In the genomic region with DNA sequence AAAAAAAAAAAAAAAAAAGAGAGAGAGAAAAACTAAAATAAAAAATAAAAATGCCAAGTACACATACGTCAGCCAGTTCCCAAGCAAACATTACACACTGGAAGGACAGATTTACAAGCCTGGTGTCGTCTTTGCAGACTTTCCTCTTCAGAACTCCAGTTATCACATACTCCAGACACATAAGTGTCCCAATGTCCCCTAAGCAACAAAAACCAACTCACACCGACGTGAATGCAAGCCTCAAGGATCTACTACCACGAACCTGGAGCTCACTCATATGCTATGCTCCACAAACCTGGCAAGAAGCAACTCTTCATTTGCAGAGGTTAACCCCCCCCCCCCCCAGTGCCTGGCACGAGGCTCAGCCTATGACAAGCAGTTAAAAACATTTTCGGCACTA, we compare ENCODE assay signal across 18 mouse cellular contexts.
DNase-seq lines count a peak whose midpoint lies in the region; ATAC-seq and TF ChIP-seq lines count a peak whose summit lies in the region.
"Had no signal": no experiment of that assay in that cellular context is flagged by ENCODE, and none has a peak within 500 bp of the region (broad histone marks: within the 10 kb centered on the region; RNA-seq: fewer than 3 reads in every experiment).

No protein-coding gene starts in this region.

- no peak overlapping the region for H3K4me3 ChIP-seq in heart, adult 2 months
- H3K4me3 ChIP-seq in CH12.LX (replicated peaks in 1 of 3; ENCODE audit: low read depth in 2 of 3, low read length in 2 of 3, poor library complexity in 1 of 3) = no peak overlapping the region
- no peak overlapping the region for H3K4me3 ChIP-seq in myocyte
- H3K4me3 ChIP-seq: embryonic facial prominence, embryonic 12.5 days; embryonic facial prominence, embryonic 15.5 days; erythroblast, embryonic 14.5 days; forebrain, embryonic 12.5 days; forebrain, embryonic 15.5 days had no signal

- H3K9me3 ChIP-seq in CH12.LX (replicated peaks; ENCODE audit: low read length) = peaks cover 8% of the 10 kb centered on the region
- H3K9me3 ChIP-seq: embryonic facial prominence, embryonic 12.5 days; embryonic facial prominence, embryonic 15.5 days; forebrain, embryonic 15.5 days; G1E had no signal

- WGBS in heart, adult 2 months = 64% methylated on average over 7 of the region's 7 CpGs

- peaks cover 24% of the 10 kb centered on the region for H3K4me1 ChIP-seq in heart, adult 2 months (ENCODE audit: control insufficient read depth, insufficient read depth, low read length)
- H3K4me1 ChIP-seq in CH12.LX (ENCODE audit: control insufficient read depth in 1 of 2, insufficient read depth in 2 of 2) = peaks cover 35 to 62% of the 10 kb centered on the region in 2 experiments
- H3K4me1 ChIP-seq: embryonic facial prominence, embryonic 12.5 days had no signal

- no peak for TF ChIP-seq RAD21 in CH12.LX (IDR thresholded peaks at IDR 0.05; ENCODE audit: low read depth, low read length)

- TF ChIP-seq CTCF in heart, adult 2 months (IDR thresholded peaks at IDR 0.05) = no peak
- TF ChIP-seq CTCF in CH12.LX (conservative IDR thresholded peaks at IDR 0.05 in 1 of 2, IDR thresholded peaks at IDR 0.05 in 1 of 2; ENCODE audit: low read depth in 2 of 2, low read length in 2 of 2) = no peak

- ATAC-seq in inflammation-experienced regulatory T-cells, adult 6 months = no peak
- ATAC-seq: forebrain, embryonic 15.5 days; intestine, postnatal 0 days had no signal

- H3K36me3 ChIP-seq in heart, adult 2 months (ENCODE audit: control insufficient read depth, insufficient read depth, low read length) = peaks cover 21% of the 10 kb centered on the region
- H3K36me3 ChIP-seq in CH12.LX (replicated peaks in 1 of 2; ENCODE audit: control insufficient read depth in 1 of 2, insufficient read depth in 1 of 2, low read length in 1 of 2) (peaks cover 24 to 63% of the 10 kb centered on the region in 2 experiments), myocyte (ENCODE audit: control insufficient read depth, insufficient read depth) (no peaks in the 10 kb centered on the region)
- H3K36me3 ChIP-seq: embryonic facial prominence, embryonic 12.5 days; embryonic facial prominence, embryonic 15.5 days; forebrain, embryonic 12.5 days; forebrain, embryonic 15.5 days had no signal

- TF ChIP-seq EP300 in heart, adult 2 months (IDR thresholded peaks at IDR 0.05; ENCODE audit: insufficient read depth, low read depth, low read length) = no peak
- TF ChIP-seq EP300 in CH12.LX (IDR thresholded peaks at IDR 0.05; ENCODE audit: low read length) = no peak

- TF ChIP-seq POLR2A in heart, adult 2 months (IDR thresholded peaks at IDR 0.05; ENCODE audit: insufficient read depth, low read depth, low read length) = no peak
- TF ChIP-seq POLR2A in CH12.LX (IDR thresholded peaks at IDR 0.05; ENCODE audit: low read depth, low read length) (no peak), myocyte (IDR thresholded peaks at IDR 0.05; ENCODE audit: insufficient read length, low read depth) (no peak)

- H3K27ac ChIP-seq in heart, adult 2 months = no peak overlapping the region; the same call in 1 of the 2 replicates
- H3K27ac ChIP-seq in CH12.LX (ENCODE audit: insufficient read depth, low read depth) = peak overlapping the region; percentile 5
- H3K27ac ChIP-seq: embryonic facial prominence, embryonic 12.5 days; embryonic facial prominence, embryonic 15.5 days; forebrain, embryonic 12.5 days; hindbrain, embryonic 14.5 days; hindbrain, postnatal 0 days had no signal

- dilution Hi-C loops in CH12.LX (cut with MboI; ENCODE audit: extremely low pct_ligation_motif_present, extremely low pct_unique_long_range_greater_than_20kb, low sequenced_read_pairs) = no loop called here

- H3K4me2 ChIP-seq in CH12.LX (ENCODE audit: insufficient read depth, low read depth, poor library complexity, severe bottlenecking) (peak overlapping the region; percentile 45; the same call in 1 of the 2 replicates), myocyte (ENCODE audit: low read depth) (peak overlapping the region; percentile 71)
- H3K4me2 ChIP-seq: embryonic facial prominence, embryonic 12.5 days; embryonic facial prominence, embryonic 15.5 days; forebrain, embryonic 12.5 days; forebrain, embryonic 15.5 days; heart, embryonic 11.5 days; hindbrain, embryonic 14.5 days had no signal

- H3ac ChIP-seq in myocyte (ENCODE audit: control insufficient read depth, insufficient read length) = no peak overlapping the region

- H3K79me2 ChIP-seq in heart, adult 2 months (replicated peaks; ENCODE audit: control insufficient read depth, insufficient read depth, low read length) = peaks cover 4% of the 10 kb centered on the region; the same call in 1 of the 2 replicates
- H3K79me2 ChIP-seq in CH12.LX (replicated peaks; ENCODE audit: control insufficient read depth, extremely low read depth, insufficient read depth, poor library complexity, severe bottlenecking) (peaks cover 27% of the 10 kb centered on the region), myocyte (ENCODE audit: control insufficient read depth, insufficient read depth) (peaks cover 4% of the 10 kb centered on the region)

- intact Hi-C loops in heart, adult 2 months (cut with DNase I) = no loop called here
- intact Hi-C loops in heart, postnatal 10 days (cut with DNase I) = loop anchor here (5.0 kb wide), 2 partner anchors 61 to 134 kb away; no protein-coding TSS in a partner anchor

- in situ Hi-C loops in CH12.LX (cut with MboI; ENCODE audit: low pct_ligation_motif_present, low pct_unique_long_range_greater_than_20kb, low sequenced_read_pairs) = no loop called here

- H3K27me3 ChIP-seq in heart, adult 2 months (ENCODE audit: control insufficient read depth, insufficient read depth, low read length) = no peaks in the 10 kb centered on the region
- H3K27me3 ChIP-seq in CH12.LX (replicated peaks) (no peaks in the 10 kb centered on the region), myocyte (ENCODE audit: control insufficient read depth, insufficient read depth, insufficient read length) (no peaks in the 10 kb centered on the region)
- H3K27me3 ChIP-seq: embryonic facial prominence, embryonic 12.5 days; embryonic facial prominence, embryonic 15.5 days; forebrain, embryonic 12.5 days; forebrain, embryonic 15.5 days; Patski had no signal

- no peak for DNase-seq in heart, adult 2 months
- DNase-seq in heart, postnatal 10 days = no peak
- DNase-seq in 3134 (ENCODE audit: extremely low read depth, insufficient read length, low spot score) = peak; percentile 33
- DNase-seq in CH12.LX (ENCODE audit: extremely low read depth) = no peak
- no peak for DNase-seq in neural tube, embryonic 10.5 days (ENCODE audit: extremely low spot score, low spot score)

- H3K9ac ChIP-seq in heart, adult 2 months (ENCODE audit: low read depth, low read length) = peak overlapping the region; percentile 30; the same call in 1 of the 2 replicates
- H3K9ac ChIP-seq in CH12.LX (ENCODE audit: insufficient read depth, low read depth) = peak overlapping the region; percentile 34
- H3K9ac ChIP-seq: embryonic facial prominence, embryonic 12.5 days; embryonic facial prominence, embryonic 15.5 days; forebrain, embryonic 12.5 days; forebrain, embryonic 15.5 days; hindbrain, embryonic 14.5 days had no signal

TF ChIP-seq in CH12.LX, 34 proteins besides CTCF, POLR2A, EP300 and RAD21:
- TF ChIP-seq ZNF384 (IDR thresholded peaks at IDR 0.05; ENCODE audit: low read depth, low read length) (peak; percentile 74), NELFE (IDR thresholded peaks at IDR 0.05; ENCODE audit: low read depth, low read length) (no peak)

TF ChIP-seq in myocyte, 11 proteins besides CTCF, POLR2A, EP300 and RAD21:
- no peak for TF ChIP-seq TCF3 (IDR thresholded peaks at IDR 0.05; ENCODE audit: insufficient read length, low read depth)
- no peak for TF ChIP-seq REST (IDR thresholded peaks at IDR 0.05; ENCODE audit: insufficient read depth, insufficient read length)
- no peak for TF ChIP-seq POLR2AphosphoS2 (IDR thresholded peaks at IDR 0.05; ENCODE audit: insufficient read length, low read depth)
- TF ChIP-seq MAX (IDR thresholded peaks at IDR 0.05; ENCODE audit: low read depth) = no peak
- TF ChIP-seq MYOD1 (IDR thresholded peaks at IDR 0.05; ENCODE audit: control insufficient read depth in 1 of 3, insufficient read length in 2 of 3, low read depth in 2 of 3) = no peak
- TF ChIP-seq CEBPB (IDR thresholded peaks at IDR 0.05; ENCODE audit: insufficient read depth, poor library complexity, severe bottlenecking) = no peak
- no peak for TF ChIP-seq MYOG (IDR thresholded peaks at IDR 0.05; ENCODE audit: control insufficient read depth in 1 of 3, insufficient read depth in 1 of 3, insufficient read length in 2 of 3, low read depth in 2 of 3)
- no peak for TF ChIP-seq SRF (IDR thresholded peaks at IDR 0.05; ENCODE audit: control insufficient read depth, insufficient read length, low read depth)
- no peak for TF ChIP-seq USF1 (IDR thresholded peaks at IDR 0.05; ENCODE audit: low read depth)
- TF ChIP-seq E2F4 (IDR thresholded peaks at IDR 0.05; ENCODE audit: insufficient read depth) = no peak
- TF ChIP-seq TCF12 (IDR thresholded peaks at IDR 0.05; ENCODE audit: insufficient read depth, poor library complexity, severe bottlenecking) = no peak
